Mouse (Mus musculus) limb, embryonic 15.5 days (tissue): ENCODE data around the gene Pbld2. TPM values are rescaled to one million over a fixed set of nuclear protein-coding genes. Genes with fewer than 3 reads are reported as not detected.

Experiments used
- ATAC-seq: fragments of 200-750 bp; cut with Nextera tagmentation; 2 replicates; pipeline ENCODE4 v1.8.0; 2017; ENCODE audit warnings: low read depth, moderate TSS enrichment; ENCODE audit not compliant: insufficient number of reproducible peaks, low FRiP score, low TSS enrichment
- H3K27ac ChIP-seq: fragments of 300-500 bp; sonication (generic); 2 replicates; pipeline ENCODE4 v1.5.1; 2015; ENCODE audit warnings: moderate library complexity, mild to moderate bottlenecking, inconsistent platforms
- H3K27me3 ChIP-seq: fragments of 300-500 bp; sonication (generic); 2 replicates; pipeline ENCODE4 v1.6.1; 2015; ENCODE audit warnings: inconsistent platforms
- H3K36me3 ChIP-seq: fragments of 300-500 bp; sonication (generic); 2 replicates; pipeline ENCODE4 v1.6.1; 2015; ENCODE audit warnings: inconsistent platforms
- H3K4me1 ChIP-seq: fragments of 300-500 bp; sonication (generic); 2 replicates; pipeline ENCODE4 v1.6.1; 2015; ENCODE audit warnings: inconsistent platforms
- H3K4me2 ChIP-seq: fragments of 300-500 bp; sonication (generic); 2 replicates; pipeline ENCODE4 v1.6.1; 2015; ENCODE audit warnings: mild to moderate bottlenecking, inconsistent platforms
- H3K4me3 ChIP-seq: fragments of 300-500 bp; sonication (generic); 2 replicates; pipeline ENCODE4 v1.5.1; 2015; ENCODE audit warnings: mild to moderate bottlenecking, inconsistent platforms
- H3K9ac ChIP-seq: fragments of 300-500 bp; sonication (generic); 2 replicates; pipeline ENCODE4 v1.6.1; 2015; ENCODE audit warnings: inconsistent platforms
- H3K9me3 ChIP-seq: fragments of 300-500 bp; sonication (generic); 2 replicates; pipeline ENCODE4 v1.6.1; 2016; ENCODE audit warnings: inconsistent platforms
- WGBS: fragments of 180-500 bp; shearing (Covaris S2); methylation state at CpG from one replicate; pipeline ENCODE4 v1.1.7; 2015; 5-methylcytosine and 5-hydroxymethylcytosine counted together
- polyA plus RNA-seq: library from polyadenylated mRNA; unstranded; fragments of >200 nt; fragmentation: Nextera tagmentation; extraction: Ambion mirVana; gene quantifications from 2 replicates; pipeline ENCODE4 v1.2.1, GENCODE M21; 2015

Gene Pbld2
- polyA plus RNA-seq, 1 experiment from 2014 or later: 0.77 TPM

DNA sequence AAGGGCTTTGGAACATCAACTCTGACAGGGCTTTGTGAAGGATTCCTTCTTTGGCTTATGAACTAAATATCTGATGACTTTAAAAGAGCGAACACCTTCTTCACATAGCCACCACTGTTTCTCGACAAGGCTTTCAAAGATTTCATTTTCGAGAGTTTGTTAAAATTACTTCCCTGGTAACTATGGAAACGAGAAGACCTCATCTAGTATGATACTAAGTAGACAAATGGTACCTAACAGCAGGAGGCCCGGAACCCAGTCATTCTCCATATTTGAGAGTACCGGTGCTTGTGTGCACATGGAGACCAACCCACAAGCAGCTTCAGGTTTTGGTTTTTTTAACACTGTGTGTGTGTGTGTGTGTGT, 2.7 kb downstream of the Pbld2 start:
- Histone ChIP-seq H3K9me3 (no peaks in the 10 kb centered on the region), H3K4me3 (no peak overlapping the region), H3K4me1 (peaks cover 13% of the 10 kb centered on the region), H3K9ac (no peak overlapping the region), H3K27me3 (no peaks in the 10 kb centered on the region), H3K36me3 (no peaks in the 10 kb centered on the region), H3K4me2 (no peak overlapping the region), H3K27ac (no peak overlapping the region)
- WGBS: 85% methylated on average over 6 of the region's 6 CpGs
- no peak for ATAC-seq

DNA sequence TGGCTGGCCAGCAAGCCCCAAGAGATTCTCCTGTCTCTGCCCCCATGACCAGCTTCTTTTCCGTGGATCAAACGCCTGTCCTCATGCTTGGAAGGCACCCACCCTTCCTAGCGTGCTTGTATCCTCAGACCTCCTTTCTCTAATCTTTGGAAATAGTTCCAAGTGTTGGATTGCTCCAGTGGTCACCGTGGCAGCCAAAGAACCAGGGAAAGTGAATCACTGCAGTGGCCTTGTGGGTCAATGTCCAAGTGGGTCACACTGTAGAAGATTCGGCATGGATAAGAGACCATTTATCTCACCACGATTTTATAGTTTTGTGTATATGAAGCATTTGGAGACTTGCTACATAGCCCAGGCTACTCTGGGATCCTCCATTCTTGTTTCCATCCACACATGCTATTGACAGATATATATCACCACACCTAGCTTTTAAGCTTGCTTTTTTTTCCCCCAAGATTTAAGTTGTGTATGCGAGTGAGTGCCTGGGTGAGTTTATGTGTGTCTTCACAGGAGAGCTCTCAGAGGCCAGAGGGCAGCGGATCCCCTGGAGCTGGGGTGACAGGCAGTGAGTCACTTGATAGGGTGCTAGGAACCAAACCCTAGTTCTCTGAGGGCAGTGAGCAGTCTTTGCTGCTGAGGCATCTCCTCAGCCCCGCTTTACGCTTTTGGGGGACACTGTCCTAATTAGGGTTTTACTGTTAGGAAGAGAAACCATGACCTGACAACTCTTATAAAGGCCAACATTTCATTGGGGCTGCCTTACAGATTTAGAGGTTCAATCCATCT, 3.5 kb downstream of the Pbld2 start:
- Histone ChIP-seq H3K27me3 (no peaks in the 10 kb centered on the region), H3K36me3 (no peaks in the 10 kb centered on the region), H3K4me2 (no peak overlapping the region), H3K27ac (no peak overlapping the region), H3K4me3 (no peak overlapping the region), H3K4me1 (peaks cover 10% of the 10 kb centered on the region), H3K9ac (no peak overlapping the region), H3K9me3 (no peaks in the 10 kb centered on the region)
- no peak for ATAC-seq
- WGBS: 91% methylated on average over 10 of the region's 10 CpGs

DNA sequence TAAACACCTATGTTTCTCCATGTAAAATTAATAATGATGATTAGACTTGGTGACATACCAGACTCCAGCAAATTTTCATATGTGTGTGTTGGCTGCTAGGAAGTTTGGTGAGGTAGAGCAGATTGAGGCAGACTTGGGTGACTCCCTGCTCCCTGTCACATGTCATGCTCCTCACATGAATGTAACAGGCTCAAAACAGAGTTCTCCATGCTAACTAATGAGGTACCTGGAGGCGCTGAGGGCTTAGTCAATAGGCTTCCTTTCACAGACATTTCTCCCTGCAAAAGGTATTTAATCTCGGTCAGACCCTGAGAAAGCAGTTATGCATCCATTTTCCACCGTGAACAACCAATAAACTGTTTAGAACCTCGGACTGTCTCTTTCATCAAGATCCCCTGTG, 4.3 kb downstream of the Pbld2 start:
- H3K9me3 ChIP-seq: no peaks in the 10 kb centered on the region
- H3K9ac ChIP-seq: no peak overlapping the region
- peaks cover 10% of the 10 kb centered on the region for H3K4me1 ChIP-seq
- H3K36me3 ChIP-seq: no peaks in the 10 kb centered on the region
- H3K27me3 ChIP-seq: no peaks in the 10 kb centered on the region
- H3K4me3 ChIP-seq: no peak overlapping the region
- WGBS: 66% methylated on average over 4 of the region's 4 CpGs
- no peak overlapping the region for H3K27ac ChIP-seq
- ATAC-seq: no peak
- H3K4me2 ChIP-seq: no peak overlapping the region

DNA sequence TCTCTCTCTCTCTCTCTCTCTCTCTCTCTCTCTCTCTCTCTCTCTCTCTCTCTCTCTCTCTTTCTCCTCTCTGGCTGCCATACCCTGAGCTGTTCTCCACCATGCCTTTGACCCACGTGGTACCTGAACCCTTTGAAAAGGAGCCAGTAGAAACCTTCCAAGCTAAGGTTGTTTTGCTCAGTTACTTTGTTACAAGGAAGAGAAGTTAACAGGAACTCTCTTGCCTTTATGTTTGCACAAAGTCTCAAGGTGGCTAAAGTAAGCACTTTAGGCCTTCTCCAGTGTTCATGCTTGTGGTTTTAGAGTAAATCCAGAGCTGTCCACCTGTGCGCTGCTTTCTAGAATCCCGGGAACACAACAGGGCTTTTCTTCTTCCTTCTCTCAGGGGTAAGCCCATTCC, 8.2 kb downstream of the Pbld2 start:
- WGBS: 80% methylated on average over 3 of the region's 3 CpGs
- no peak for ATAC-seq

GRCm38 (mm10) chr10:63032956-63033355, 8.8 kb downstream of the Pbld2 start:
- WGBS: 71% methylated on average over 3 of the region's 3 CpGs
- Histone ChIP-seq H3K9ac (no peak overlapping the region), H3K4me2 (no peak overlapping the region), H3K9me3 (no peaks in the 10 kb centered on the region), H3K27me3 (no peaks in the 10 kb centered on the region), H3K4me3 (no peak overlapping the region), H3K4me1 (no peaks in the 10 kb centered on the region), H3K36me3 (no peaks in the 10 kb centered on the region), H3K27ac (no peak overlapping the region)
- ATAC-seq: no peak

More for the DNA sequence above, 8.2 kb downstream of the Pbld2 start:
- H3K27ac ChIP-seq: no peak overlapping the region
- H3K27me3 ChIP-seq: no peaks in the 10 kb centered on the region
- no peaks in the 10 kb centered on the region for H3K36me3 ChIP-seq
- H3K4me1 ChIP-seq: no peaks in the 10 kb centered on the region
- no peaks in the 10 kb centered on the region for H3K9me3 ChIP-seq
- H3K9ac ChIP-seq: no peak overlapping the region
- H3K4me3 ChIP-seq: no peak overlapping the region
- H3K4me2 ChIP-seq: no peak overlapping the region

DNA sequence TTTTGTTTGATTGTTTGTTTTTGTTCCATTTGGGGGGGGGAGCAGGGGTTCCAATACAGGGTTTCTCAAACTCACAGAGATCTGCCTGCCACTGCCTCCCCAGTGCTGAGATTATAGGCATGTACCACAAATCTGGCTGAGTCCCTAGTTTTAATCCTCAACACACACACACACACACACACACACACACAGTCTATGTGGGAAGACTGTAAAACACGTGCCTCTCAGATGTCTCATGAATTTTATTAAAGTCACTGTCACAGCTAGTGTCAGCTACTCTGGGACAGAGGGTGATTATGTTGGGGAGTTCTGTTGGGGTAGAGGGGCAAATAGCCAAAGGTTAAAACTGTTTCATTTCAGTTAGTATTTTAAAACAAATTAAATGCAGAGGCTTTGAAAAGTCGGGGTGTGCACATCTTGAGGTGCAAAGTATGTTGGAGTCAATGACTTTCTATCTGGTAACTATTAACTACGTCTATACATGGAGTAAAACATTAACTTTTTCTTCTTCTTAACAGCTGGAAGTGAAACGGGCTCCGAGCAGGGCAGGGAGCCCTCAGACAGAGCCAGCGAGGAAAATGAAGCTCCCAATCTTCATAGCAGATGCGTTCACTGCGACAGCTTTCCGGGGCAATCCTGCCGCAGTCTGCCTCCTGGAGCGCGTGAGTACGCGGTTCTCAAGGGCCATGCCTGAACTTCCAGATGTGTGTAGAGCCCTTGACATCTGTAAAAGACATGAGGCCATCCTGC, 14.6 kb downstream of the Pbld2 start:
- H3K4me1 ChIP-seq: no peaks in the 10 kb centered on the region
- no peak overlapping the region for H3K4me3 ChIP-seq
- H3K36me3 ChIP-seq: no peaks in the 10 kb centered on the region
- no peaks in the 10 kb centered on the region for H3K9me3 ChIP-seq
- no peaks in the 10 kb centered on the region for H3K27me3 ChIP-seq
- WGBS: 65% methylated on average over 14 of the region's 14 CpGs
- ATAC-seq: no peak
- no peak overlapping the region for H3K27ac ChIP-seq
- no peak overlapping the region for H3K9ac ChIP-seq
- H3K4me2 ChIP-seq: no peak overlapping the region

GRCm38 (mm10) chr10:63039867-63040628, 15.9 kb downstream of the Pbld2 start:
- Histone ChIP-seq H3K9me3 (no peaks in the 10 kb centered on the region), H3K4me1 (no peaks in the 10 kb centered on the region), H3K4me3 (no peak overlapping the region), H3K27ac (no peak overlapping the region), H3K36me3 (no peaks in the 10 kb centered on the region), H3K27me3 (no peaks in the 10 kb centered on the region), H3K4me2 (no peak overlapping the region), H3K9ac (no peak overlapping the region)
- ATAC-seq: no peak
- 77% methylated on average over 5 of the region's 5 CpGs for WGBS

GRCm38 (mm10) chr10:63043154-63043553, 19.0 kb downstream of the Pbld2 start:
- H3K4me1 ChIP-seq: no peaks in the 10 kb centered on the region
- H3K9me3 ChIP-seq: no peaks in the 10 kb centered on the region
- H3K36me3 ChIP-seq: no peaks in the 10 kb centered on the region
- ATAC-seq: no peak
- no peak overlapping the region for H3K27ac ChIP-seq
- H3K27me3 ChIP-seq: no peaks in the 10 kb centered on the region
- no peak overlapping the region for H3K9ac ChIP-seq
- no peak overlapping the region for H3K4me2 ChIP-seq
- H3K4me3 ChIP-seq: no peak overlapping the region
- 63% methylated on average over 3 of the region's 3 CpGs for WGBS

DNA sequence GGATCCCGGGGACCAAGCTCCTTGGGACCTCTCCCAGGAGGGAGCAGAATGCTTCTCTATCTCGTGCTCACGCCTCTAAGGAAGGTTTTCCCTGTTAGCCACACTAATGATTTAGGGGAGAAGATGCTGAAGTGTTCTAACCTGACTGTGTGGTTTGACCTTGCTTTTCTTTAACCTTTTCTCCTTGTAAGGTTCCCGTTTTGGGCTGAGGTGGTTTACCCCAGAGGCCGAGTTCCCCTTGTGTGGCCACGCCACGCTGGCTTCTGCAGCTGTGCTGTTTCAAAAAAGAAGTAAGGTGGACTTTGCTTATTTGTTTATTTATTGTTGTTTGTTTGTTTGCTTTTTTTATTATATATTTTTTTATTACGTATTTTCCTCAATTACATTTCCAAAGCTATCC, 23.6 kb downstream of the Pbld2 start:
- Histone ChIP-seq H3K9me3 (no peaks in the 10 kb centered on the region), H3K4me1 (no peaks in the 10 kb centered on the region), H3K27ac (no peak overlapping the region), H3K9ac (no peak overlapping the region), H3K36me3 (no peaks in the 10 kb centered on the region), H3K4me3 (no peak overlapping the region), H3K27me3 (no peaks in the 10 kb centered on the region), H3K4me2 (no peak overlapping the region)
- no peak for ATAC-seq
- 82% methylated on average over 8 of the region's 8 CpGs for WGBS

GRCm38 (mm10) chr10:63049106-63049505, 25.0 kb downstream of the Pbld2 start:
- no peak overlapping the region for H3K9ac ChIP-seq
- no peak for ATAC-seq
- H3K9me3 ChIP-seq: no peaks in the 10 kb centered on the region
- H3K27ac ChIP-seq: no peak overlapping the region
- H3K36me3 ChIP-seq: no peaks in the 10 kb centered on the region
- no peak overlapping the region for H3K4me3 ChIP-seq
- H3K27me3 ChIP-seq: no peaks in the 10 kb centered on the region
- H3K4me1 ChIP-seq: no peaks in the 10 kb centered on the region
- no peak overlapping the region for H3K4me2 ChIP-seq
- 96% methylated on average over 2 of the region's 2 CpGs for WGBS

- H3K4me2 ChIP-seq: no peak overlapping the region
- no peak overlapping the region for H3K4me3 ChIP-seq
- no peaks in the 10 kb centered on the region for H3K9me3 ChIP-seq
- no peaks in the 10 kb centered on the region for H3K27me3 ChIP-seq
- no peak overlapping the region for H3K9ac ChIP-seq
- H3K27ac ChIP-seq: no peak overlapping the region
- H3K4me1 ChIP-seq: no peaks in the 10 kb centered on the region
- no peak for ATAC-seq
- WGBS: 78% methylated on average over 7 of the region's 7 CpGs
- no peaks in the 10 kb centered on the region for H3K36me3 ChIP-seq
Measured at GRCm38 (mm10) chr10:63051267-63051666, 27.2 kb downstream of the Pbld2 start.

DNA sequence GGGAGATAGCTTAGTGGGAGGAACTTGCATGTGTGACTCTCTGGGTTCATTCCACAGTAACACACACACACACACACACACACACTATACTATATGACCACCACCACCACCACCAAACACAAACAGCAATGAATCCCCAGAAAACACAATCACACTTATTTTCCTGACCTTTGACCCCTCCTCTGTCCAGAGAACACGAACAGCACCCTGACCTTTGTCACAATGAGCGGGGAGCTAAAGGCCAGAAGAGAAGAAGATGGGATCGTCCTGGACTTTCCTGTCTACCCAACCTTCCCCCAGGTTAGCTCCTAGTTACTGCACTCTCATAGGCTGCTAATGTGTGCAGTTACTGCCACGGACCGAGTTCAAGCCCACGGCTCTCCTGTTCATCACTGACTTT, 27.9 kb downstream of the Pbld2 start:
- no peak overlapping the region for H3K4me2 ChIP-seq
- H3K4me3 ChIP-seq: no peak overlapping the region
- H3K9me3 ChIP-seq: no peaks in the 10 kb centered on the region
- ATAC-seq: no peak
- H3K4me1 ChIP-seq: 0 out of 2 replicates have a peak, but pooled peaks cover 3% of the 10 kb centered on the region
- WGBS: 81% methylated on average over 6 of the region's 6 CpGs
- no peaks in the 10 kb centered on the region for H3K27me3 ChIP-seq
- no peak overlapping the region for H3K9ac ChIP-seq
- no peaks in the 10 kb centered on the region for H3K36me3 ChIP-seq
- H3K27ac ChIP-seq: no peak overlapping the region
